Mouse (Mus musculus): ENCODE measurements around the gene Cacnb1. TPM values are rescaled to one million over a fixed set of nuclear protein-coding genes. Genes with fewer than 3 reads are reported as not detected.

Cacnb1 gene
- polyA plus RNA-seq, 1 experiment from 2014 or later, result 0.95 TPM

DNA sequence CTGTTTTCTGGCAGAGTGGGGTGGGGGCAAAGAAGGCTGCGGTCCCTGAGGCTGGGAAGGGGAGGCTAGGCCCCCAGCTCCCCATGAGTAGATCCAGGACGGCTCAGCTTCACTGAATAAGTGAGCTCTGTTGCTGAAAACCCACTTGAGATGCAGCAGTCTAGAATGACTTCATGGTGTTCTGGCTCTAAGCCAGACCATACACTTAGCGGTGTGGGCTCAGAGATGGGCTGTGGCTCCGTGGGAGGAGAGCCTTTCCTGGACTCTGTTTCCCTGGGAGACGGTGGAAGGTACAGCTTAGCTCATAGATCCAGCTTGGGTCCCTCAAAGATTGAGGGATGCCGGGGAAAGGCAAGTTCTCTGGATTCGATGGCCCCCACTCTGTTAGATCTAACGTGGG lies 18.7 kb downstream of the Cacnb1 start:
- 68% methylated on average over 8 of the region's 8 CpGs for WGBS (ENCODE audit: insufficient replicate concordance)
- no peak for ATAC-seq
- peaks cover 17% of the 10 kb centered on the region for H3K4me1 ChIP-seq
- no peak overlapping the region for H3K9ac ChIP-seq
- H3K4me3 ChIP-seq, result no peak overlapping the region
- H3K27me3 ChIP-seq (replicated peaks), result peaks cover 65% of the 10 kb centered on the region
- no peak overlapping the region for H3K4me2 ChIP-seq
- no peak overlapping the region for H3K27ac ChIP-seq
- H3K36me3 ChIP-seq, result no peaks in the 10 kb centered on the region
- H3K9me3 ChIP-seq (replicated peaks), result no peaks in the 10 kb centered on the region

DNA sequence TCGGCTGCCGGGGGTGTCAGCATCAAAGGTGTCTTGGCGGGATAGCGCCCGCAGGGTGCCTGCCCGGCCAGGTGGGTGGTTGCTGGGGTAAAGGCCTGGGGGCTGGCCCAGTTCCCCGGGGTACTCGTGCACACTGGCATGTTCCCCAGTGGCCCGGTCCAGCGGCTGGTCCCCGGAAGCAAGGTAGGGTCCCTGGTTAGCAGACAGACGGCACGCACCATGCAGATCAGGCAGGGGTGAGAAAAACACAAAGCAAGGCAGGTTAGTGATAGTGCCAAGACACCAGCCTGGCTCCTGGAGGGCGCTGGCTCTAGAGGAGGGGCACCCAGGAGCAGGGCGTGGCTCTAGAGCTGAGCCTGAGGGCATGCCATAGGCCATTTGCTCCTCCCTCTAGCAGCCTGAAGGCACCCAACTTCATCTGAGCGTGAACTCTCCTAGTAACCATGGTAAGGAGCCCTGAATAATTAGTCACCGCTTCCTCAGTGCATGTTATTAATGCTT lies 19.6 kb downstream of the Cacnb1 start:
- WGBS (ENCODE audit: insufficient replicate concordance), result 30% methylated on average over 17 of the region's 17 CpGs
- Histone ChIP-seq H3K4me1 (peaks cover 24% of the 10 kb centered on the region), H3K36me3 (no peaks in the 10 kb centered on the region), H3K9ac (peak overlapping the region; percentile 18; the same call in 1 of the 2 replicates), H3K4me2 (peak overlapping the region; percentile 61), H3K4me3 (peak overlapping the region; percentile 38), H3K27me3 (replicated peaks) (peaks cover 75% of the 10 kb centered on the region), H3K27ac (no peak overlapping the region), H3K9me3 (replicated peaks) (no peaks in the 10 kb centered on the region)
- ATAC-seq, result no peak

DNA sequence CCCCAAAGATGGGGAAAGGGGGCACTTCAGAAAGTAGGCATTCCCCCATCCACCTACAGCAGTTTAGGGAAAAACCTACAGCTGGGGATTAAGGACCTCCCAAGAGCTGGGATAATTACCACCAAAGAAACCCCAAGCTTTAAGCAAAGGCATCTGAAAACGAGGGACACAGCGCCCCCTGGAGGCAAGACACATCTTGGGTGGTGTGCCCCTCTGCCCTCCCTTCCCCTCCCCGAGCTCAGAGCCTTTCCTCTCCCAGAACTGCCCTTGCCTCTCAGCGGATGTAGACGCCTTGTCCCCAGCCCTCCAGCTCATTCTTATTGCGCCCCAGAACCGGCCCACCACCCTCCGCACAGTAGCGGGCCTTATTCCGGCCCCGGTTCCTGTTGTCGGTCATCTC lies 20.2 kb downstream of the Cacnb1 start:
- Histone ChIP-seq H3K4me2 (peak overlapping the region; percentile 61), H3K9me3 (replicated peaks) (no peaks in the 10 kb centered on the region), H3K36me3 (no peaks in the 10 kb centered on the region), H3K4me3 (peak overlapping the region; percentile 38), H3K27me3 (replicated peaks) (peaks cover 81% of the 10 kb centered on the region), H3K4me1 (peaks cover 30% of the 10 kb centered on the region), H3K27ac (no peak overlapping the region), H3K9ac (peak overlapping the region; percentile 18; the same call in 1 of the 2 replicates)
- 6% methylated on average over 12 of the region's 12 CpGs for WGBS (ENCODE audit: insufficient replicate concordance)
- ATAC-seq, result no peak

DNA sequence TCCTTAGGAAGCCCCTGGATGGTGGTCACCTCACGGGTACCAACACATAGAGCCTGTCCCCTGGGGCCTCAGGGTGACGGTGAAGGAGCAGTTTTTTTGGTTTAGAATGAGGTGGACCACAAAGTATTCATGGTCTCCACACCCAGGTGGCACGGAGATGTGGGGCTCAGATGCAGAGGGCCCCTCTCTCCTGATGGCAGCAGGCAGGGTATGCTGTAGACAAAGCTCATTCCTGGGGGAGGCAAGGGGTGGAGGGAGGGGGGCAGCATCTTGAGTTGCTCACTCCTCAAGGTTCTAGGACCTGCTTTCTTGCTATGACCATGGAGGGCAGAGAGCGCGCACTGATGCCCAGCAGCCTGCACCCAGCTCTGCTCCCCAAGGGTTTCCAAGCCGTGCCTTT lies 20.8 kb downstream of the Cacnb1 start:
- Histone ChIP-seq H3K4me2 (no peak overlapping the region), H3K9ac (no peak overlapping the region), H3K27ac (no peak overlapping the region), H3K27me3 (replicated peaks) (peaks cover 87% of the 10 kb centered on the region), H3K36me3 (no peaks in the 10 kb centered on the region), H3K4me1 (peaks cover 35% of the 10 kb centered on the region), H3K9me3 (replicated peaks) (no peaks in the 10 kb centered on the region), H3K4me3 (no peak overlapping the region)
- ATAC-seq, result no peak
- 43% methylated on average over 6 of the region's 6 CpGs for WGBS (ENCODE audit: insufficient replicate concordance)

DNA sequence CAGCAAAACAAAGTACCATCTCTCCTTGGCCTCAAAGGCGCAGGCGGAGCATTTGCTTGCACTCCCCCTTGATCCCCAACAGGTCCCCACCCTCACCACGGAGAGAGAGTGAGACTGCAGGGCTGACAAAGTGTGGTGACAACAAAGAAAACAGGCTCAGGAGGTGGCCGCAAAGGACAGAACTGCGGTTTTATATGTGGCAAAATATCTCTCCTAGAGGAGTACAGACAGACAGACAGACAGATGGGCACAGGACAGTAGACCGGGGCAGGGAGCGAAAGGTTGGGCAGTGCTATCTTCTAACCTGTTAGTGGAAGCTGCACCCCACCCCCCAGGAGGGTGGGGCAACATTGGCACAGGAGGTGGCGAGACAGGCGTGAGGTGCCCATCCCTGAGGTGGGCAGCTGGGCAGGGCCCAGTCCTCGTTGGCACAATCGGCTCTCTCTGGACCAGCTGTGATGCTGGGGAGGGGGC lies 21.4 kb downstream of the Cacnb1 start:
- ATAC-seq, result no peak
- no peaks in the 10 kb centered on the region for H3K9me3 ChIP-seq (replicated peaks)
- peaks cover 41% of the 10 kb centered on the region for H3K4me1 ChIP-seq
- peaks cover 93% of the 10 kb centered on the region for H3K27me3 ChIP-seq (replicated peaks)
- no peaks in the 10 kb centered on the region for H3K36me3 ChIP-seq
- no peak overlapping the region for H3K27ac ChIP-seq
- H3K4me3 ChIP-seq, result no peak overlapping the region
- WGBS (ENCODE audit: insufficient replicate concordance), result 27% methylated on average over 11 of the region's 11 CpGs
- no peak overlapping the region for H3K4me2 ChIP-seq
- no peak overlapping the region for H3K9ac ChIP-seq

DNA sequence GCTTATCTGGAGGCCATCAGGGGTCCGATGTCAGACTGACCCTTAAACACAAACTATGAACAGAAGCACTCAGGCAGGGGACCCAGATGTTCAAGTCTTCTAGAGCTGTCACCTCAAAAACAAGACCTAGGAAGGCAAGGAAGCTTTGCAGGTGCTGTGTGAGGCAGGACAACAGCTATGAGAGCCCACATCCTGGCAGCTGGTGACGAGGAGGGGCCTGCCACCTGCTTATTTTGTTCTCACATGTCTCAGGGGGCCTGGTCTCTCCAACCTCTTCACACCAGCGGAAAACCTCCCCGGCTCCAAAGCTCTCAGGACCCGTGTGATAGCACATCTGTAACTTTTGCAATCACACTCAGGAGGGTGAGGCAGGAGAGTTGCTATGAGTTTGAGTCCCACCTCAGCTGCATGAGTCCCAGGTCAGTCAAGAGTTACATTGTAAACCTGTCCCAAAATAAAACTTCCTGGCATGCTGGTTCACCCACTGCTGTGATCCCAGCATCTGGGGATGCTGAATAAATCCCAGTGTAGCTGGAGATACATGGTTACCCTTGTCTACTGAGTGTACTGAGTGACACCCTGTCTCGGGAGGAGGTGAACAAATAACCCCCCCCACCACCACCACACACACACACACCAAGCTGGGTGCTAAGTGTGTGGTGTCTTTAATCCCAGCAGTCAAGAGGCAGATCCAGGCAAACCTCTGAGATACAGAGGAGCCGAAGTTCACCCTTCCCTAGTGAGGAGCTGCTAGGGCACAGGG lies 22.3 kb downstream of the Cacnb1 start:
- WGBS (ENCODE audit: insufficient replicate concordance), result 30% methylated on average over 7 of the region's 7 CpGs
- H3K4me1 ChIP-seq, result peaks cover 47% of the 10 kb centered on the region
- H3K4me2 ChIP-seq, result no peak overlapping the region
- no peaks in the 10 kb centered on the region for H3K36me3 ChIP-seq
- ATAC-seq, result no peak
- H3K4me3 ChIP-seq, result no peak overlapping the region
- H3K27ac ChIP-seq, result 0 out of 2 replicates have a peak overlapping the region, but pooled peaks have one; percentile 37
- peaks cover 98% of the 10 kb centered on the region for H3K27me3 ChIP-seq (replicated peaks)
- H3K9ac ChIP-seq, result no peak overlapping the region
- H3K9me3 ChIP-seq (replicated peaks), result no peaks in the 10 kb centered on the region

DNA sequence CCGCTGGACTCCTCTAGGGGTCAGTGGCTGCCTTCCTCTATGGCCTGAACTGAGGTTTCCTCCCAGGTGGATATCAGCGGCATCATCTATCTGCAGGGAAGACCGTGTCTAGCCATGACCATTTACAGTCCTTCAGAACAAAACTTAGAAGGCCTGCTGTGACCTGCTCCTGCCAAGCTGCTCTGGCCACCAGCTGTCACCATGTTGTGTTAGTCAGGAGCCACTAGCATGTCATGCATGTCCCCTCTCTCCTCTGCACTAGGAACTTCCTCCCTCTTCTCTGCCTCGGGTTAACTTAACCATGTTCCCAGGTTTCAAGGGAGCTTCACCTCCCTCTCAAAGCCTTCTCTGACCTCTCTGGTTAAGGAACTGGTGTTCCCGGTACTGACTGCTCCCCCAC lies 23.1 kb downstream of the Cacnb1 start:
- no peak overlapping the region for H3K4me3 ChIP-seq
- no peaks in the 10 kb centered on the region for H3K9me3 ChIP-seq (replicated peaks)
- no peak overlapping the region for H3K9ac ChIP-seq
- 41% methylated on average over 5 of the region's 5 CpGs for WGBS (ENCODE audit: insufficient replicate concordance)
- no peak overlapping the region for H3K4me2 ChIP-seq
- H3K4me1 ChIP-seq, result peaks cover 55% of the 10 kb centered on the region
- H3K27ac ChIP-seq, result no peak overlapping the region
- H3K27me3 ChIP-seq (replicated peaks), result peaks cover 98% of the 10 kb centered on the region
- ATAC-seq, result no peak
- no peaks in the 10 kb centered on the region for H3K36me3 ChIP-seq

DNA sequence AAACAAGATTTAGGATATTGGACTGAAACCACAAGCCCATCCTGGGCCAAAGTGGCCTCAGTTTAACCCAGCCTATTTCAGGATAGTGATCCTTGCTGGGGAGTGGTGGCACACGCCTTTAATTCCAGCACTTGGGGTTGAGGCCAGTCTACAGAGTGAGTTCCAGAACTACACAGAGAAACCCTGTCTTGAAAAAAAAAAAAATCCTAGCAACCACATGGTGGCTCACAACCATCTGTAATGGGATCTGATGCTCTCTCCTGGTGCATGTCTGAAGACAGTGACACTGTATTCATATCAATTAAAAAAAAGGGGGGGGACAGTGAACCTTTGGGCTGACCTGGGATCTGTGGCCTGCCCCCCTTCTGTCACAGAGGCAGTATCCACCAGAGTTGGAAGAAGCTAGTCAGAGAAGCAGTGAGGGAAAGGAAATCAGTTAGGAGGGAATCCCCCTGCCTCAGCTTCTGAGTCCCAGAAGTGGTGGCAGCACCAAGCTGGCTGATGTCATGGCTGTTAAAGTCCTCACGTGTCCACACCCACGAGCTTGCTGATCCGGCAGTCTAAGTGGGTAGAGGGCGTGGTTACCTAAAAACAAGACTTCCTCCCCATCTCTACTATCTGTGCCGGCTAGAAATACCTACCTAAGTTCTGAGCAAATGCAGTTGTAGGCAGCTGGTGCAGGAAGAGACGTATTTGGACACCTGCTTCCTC lies 23.8 kb downstream of the Cacnb1 start:
- Histone ChIP-seq H3K9me3 (replicated peaks) (no peaks in the 10 kb centered on the region), H3K4me1 (peaks cover 62% of the 10 kb centered on the region), H3K36me3 (no peaks in the 10 kb centered on the region), H3K4me2 (no peak overlapping the region), H3K9ac (no peak overlapping the region), H3K27me3 (replicated peaks) (peaks cover 93% of the 10 kb centered on the region), H3K27ac (no peak overlapping the region), H3K4me3 (no peak overlapping the region)
- no peak for ATAC-seq
- 40% methylated on average over 7 of the region's 7 CpGs for WGBS (ENCODE audit: insufficient replicate concordance)

DNA sequence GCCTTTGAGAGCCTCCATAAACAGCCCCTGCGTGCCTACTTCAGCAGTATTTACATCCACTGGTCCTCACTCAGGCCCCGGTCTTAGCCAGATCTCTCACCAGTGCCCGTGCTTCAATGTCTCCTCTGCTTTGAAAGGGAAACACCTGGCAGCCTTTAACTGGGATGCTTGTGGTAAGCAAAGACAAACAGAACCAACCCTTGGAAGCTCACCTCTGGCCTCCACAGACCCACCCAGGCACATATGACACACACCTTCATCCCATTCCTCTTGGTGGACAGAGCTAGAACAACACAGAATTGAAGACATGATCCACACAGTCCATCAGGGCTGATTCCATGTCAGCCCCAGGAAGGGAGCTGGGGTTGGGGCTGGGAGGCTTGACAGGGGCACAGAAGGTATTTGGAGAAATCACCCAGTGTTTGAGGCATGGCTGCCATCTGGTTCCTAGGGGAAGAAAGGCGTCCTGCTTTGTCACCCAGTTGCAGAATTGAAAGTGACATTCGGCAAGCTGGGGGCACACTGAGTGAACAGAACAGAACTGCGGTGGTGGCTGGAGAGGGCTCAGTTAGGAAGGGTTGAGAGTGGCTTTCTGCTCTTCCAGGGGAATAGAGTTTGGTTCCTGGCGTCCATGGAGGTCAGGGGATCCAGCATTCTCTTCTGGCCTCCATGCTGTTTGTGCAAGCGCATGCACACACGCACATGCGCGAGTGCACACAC lies 24.6 kb downstream of the Cacnb1 start:
- WGBS (ENCODE audit: insufficient replicate concordance), result 65% methylated on average over 11 of the region's 11 CpGs
- H3K36me3 ChIP-seq, result no peaks in the 10 kb centered on the region
- H3K9ac ChIP-seq, result no peak overlapping the region
- peaks cover 59% of the 10 kb centered on the region for H3K4me1 ChIP-seq
- ATAC-seq, result no peak
- H3K4me3 ChIP-seq, result no peak overlapping the region
- peaks cover 84% of the 10 kb centered on the region for H3K27me3 ChIP-seq (replicated peaks)
- H3K9me3 ChIP-seq (replicated peaks), result no peaks in the 10 kb centered on the region
- no peak overlapping the region for H3K4me2 ChIP-seq
- no peak overlapping the region for H3K27ac ChIP-seq

DNA sequence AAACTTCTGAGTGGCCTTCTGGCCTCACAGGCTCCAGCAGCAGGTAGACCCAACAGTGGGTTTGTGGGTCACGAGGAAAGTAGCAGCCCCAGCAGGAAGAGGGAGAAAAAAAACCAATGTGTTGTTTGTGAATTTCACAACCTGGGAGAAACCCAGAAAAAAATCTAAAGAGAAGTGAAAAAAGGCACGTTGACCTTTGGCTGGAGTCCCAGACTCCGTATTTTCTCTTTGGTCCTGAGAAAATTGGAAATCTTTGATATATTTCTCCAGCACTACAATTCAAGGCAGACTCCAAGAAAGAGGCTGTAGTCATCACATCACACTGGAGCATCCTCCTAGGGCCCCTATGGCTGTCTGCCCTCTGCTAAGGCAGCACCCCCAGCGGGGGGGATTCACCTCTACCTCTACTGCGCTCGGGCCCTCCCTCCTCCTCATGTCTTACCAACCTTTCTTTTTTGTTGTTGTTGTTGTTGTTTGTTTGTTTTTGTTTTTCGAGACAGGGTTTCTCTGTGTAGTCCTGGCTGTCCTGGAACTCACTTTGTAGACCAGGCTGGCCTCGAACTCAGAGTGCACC lies 25.4 kb downstream of the Cacnb1 start:
- Histone ChIP-seq H3K27ac (no peak overlapping the region), H3K9me3 (replicated peaks) (no peaks in the 10 kb centered on the region), H3K4me2 (no peak overlapping the region), H3K9ac (no peak overlapping the region), H3K36me3 (no peaks in the 10 kb centered on the region), H3K27me3 (replicated peaks) (peaks cover 77% of the 10 kb centered on the region), H3K4me3 (no peak overlapping the region), H3K4me1 (peaks cover 53% of the 10 kb centered on the region)
- ATAC-seq, result no peak
- 59% methylated on average over 8 of the region's 8 CpGs for WGBS (ENCODE audit: insufficient replicate concordance)

DNA sequence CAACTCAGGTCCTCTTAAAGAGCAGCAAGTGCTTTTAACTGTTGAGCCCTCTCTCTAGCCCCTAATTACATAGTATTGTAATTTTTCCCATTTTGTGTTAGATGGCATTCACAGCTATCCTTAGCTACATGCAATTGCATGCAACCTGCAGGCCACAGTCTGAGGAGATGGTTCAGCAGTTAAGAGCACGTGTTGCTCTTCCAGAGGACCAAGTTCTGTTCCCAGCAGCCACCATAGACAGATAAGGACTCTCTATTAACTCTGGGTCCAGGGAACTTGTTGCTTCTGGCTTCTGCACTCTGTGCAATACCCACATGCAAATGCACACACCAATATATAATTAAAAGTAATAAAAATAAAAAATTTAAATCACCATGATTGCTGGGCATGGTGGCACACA lies 26.1 kb downstream of the Cacnb1 start:
- Histone ChIP-seq H3K4me3 (no peak overlapping the region), H3K27me3 (replicated peaks) (peaks cover 73% of the 10 kb centered on the region), H3K9me3 (replicated peaks) (no peaks in the 10 kb centered on the region), H3K27ac (no peak overlapping the region), H3K36me3 (no peaks in the 10 kb centered on the region), H3K4me2 (no peak overlapping the region), H3K9ac (no peak overlapping the region), H3K4me1 (peaks cover 53% of the 10 kb centered on the region)
- ATAC-seq, result no peak
- WGBS (ENCODE audit: insufficient replicate concordance), result 28% methylated on average over 1 of the region's 1 CpGs

Measured in liver, embryonic 12.5 days (tissue).